In the genomic region with DNA sequence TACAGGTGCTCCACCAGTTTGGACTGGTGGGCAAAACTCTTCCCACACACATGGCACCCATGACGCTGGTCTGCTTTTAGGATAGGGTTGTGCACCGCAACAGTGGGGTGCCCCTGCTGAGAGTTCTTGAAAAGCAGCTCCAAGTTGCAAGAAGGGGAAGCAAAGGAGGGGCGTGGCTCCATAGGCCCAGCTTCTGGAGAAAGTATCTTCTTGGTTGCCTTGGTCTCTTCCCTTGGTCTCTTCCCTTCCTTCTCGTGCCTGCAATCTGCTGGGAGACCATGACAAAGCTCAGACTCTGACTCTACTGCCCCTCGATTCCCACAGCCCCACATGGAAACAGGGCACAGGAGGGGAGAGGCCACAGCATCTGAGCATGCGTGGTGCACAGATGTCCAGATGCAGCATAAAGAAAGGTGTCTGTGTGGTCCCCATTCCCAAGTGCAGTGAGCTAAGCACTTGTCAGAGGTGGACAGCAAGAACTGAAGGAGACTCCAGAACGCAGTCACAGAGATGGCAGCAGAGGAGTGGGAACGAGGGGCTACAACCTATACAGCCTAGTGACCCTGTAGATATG, we compare ENCODE assay signal across 9 mouse cellular contexts. TPM values are rescaled to one million over a fixed set of nuclear protein-coding genes. Genes with fewer than 3 reads are reported as not detected.
DNase-seq lines count a peak whose midpoint lies in the region; ATAC-seq and TF ChIP-seq lines count a peak whose summit lies in the region.
"Had no signal": no experiment of that assay in that cellular context is flagged by ENCODE, and none has a peak within 500 bp of the region (broad histone marks: within the 10 kb centered on the region; RNA-seq: fewer than 3 reads in every experiment).

No protein-coding gene starts in this region.

- H3K79me2 ChIP-seq in liver, adult 2 months (ENCODE audit: control insufficient read depth, insufficient read depth, low read length), result peaks cover 9% of the 10 kb centered on the region; the same call in 1 of the 2 replicates

- no peak overlapping the region for H3K27ac ChIP-seq in liver, adult 2 months (replicated peaks; ENCODE audit: insufficient read depth, low read depth, low read length)
- no peak overlapping the region for H3K27ac ChIP-seq in forebrain, embryonic 12.5 days
- H3K27ac ChIP-seq in liver, embryonic 12.5 days, result no peak overlapping the region
- no peak overlapping the region for H3K27ac ChIP-seq in stomach, embryonic 14.5 days (ENCODE audit: low read length)

- H3K9ac ChIP-seq in liver, adult 2 months (ENCODE audit: low read depth, low read length), result peak overlapping the region; percentile 4
- H3K9ac ChIP-seq in forebrain, embryonic 12.5 days, result peak overlapping the region; percentile 86; the same call in 1 of the 2 replicates
- peak overlapping the region; percentile 80 for H3K9ac ChIP-seq in liver, embryonic 12.5 days
- H3K9ac ChIP-seq in stomach, embryonic 14.5 days (replicated peaks; ENCODE audit: low read depth, low read length), result 0 out of 2 replicates have a peak overlapping the region, but pooled peaks have one; percentile 65

- no peak overlapping the region for H3K4me3 ChIP-seq in liver, adult 2 months (ENCODE audit: insufficient read depth, low read depth, low read length)
- peak overlapping the region; percentile 70 for H3K4me3 ChIP-seq in forebrain, embryonic 12.5 days (replicated peaks)
- peak overlapping the region; percentile 74 for H3K4me3 ChIP-seq in liver, embryonic 12.5 days
- peak overlapping the region; percentile 57 for H3K4me3 ChIP-seq in stomach, embryonic 14.5 days (ENCODE audit: low read depth, low read length)

- no peaks in the 10 kb centered on the region for H3K27me3 ChIP-seq in liver, adult 2 months (ENCODE audit: control insufficient read depth, insufficient read depth, low read length)
- no peaks in the 10 kb centered on the region; the same call in 1 of the 2 replicates for H3K27me3 ChIP-seq in forebrain, embryonic 12.5 days
- H3K27me3 ChIP-seq in liver, embryonic 12.5 days (replicated peaks), result peaks cover 10% of the 10 kb centered on the region
- H3K27me3 ChIP-seq in stomach, embryonic 14.5 days (ENCODE audit: control insufficient read depth, insufficient read depth, low read length), result no peaks in the 10 kb centered on the region

- WGBS in liver, adult 2 months, result 77% methylated on average over 8 of the region's 8 CpGs
- 82% methylated on average over 8 of the region's 8 CpGs for WGBS in forebrain, embryonic 12.5 days
- WGBS in liver, embryonic 12.5 days (ENCODE audit: insufficient replicate concordance), result 71% methylated on average over 8 of the region's 8 CpGs
- WGBS in stomach, embryonic 14.5 days, result 83% methylated on average over 8 of the region's 8 CpGs

- no peak for TF ChIP-seq POLR2A in liver, adult 2 months (IDR thresholded peaks at IDR 0.05; ENCODE audit: extremely low read depth, insufficient read depth, low read length)

- TF ChIP-seq CTCF in liver, adult 2 months (IDR thresholded peaks at IDR 0.05; ENCODE audit: low read depth, low read length), result no peak

- peaks cover 6% of the 10 kb centered on the region for H3K4me1 ChIP-seq in liver, adult 2 months (ENCODE audit: control insufficient read depth, insufficient read depth, low read length)
- peaks cover 15% of the 10 kb centered on the region for H3K4me1 ChIP-seq in forebrain, embryonic 12.5 days
- H3K4me1 ChIP-seq in liver, embryonic 12.5 days, result peaks cover 29% of the 10 kb centered on the region
- H3K4me1 ChIP-seq in stomach, embryonic 14.5 days (ENCODE audit: control insufficient read depth, insufficient read depth, low read length), result peaks cover 5% of the 10 kb centered on the region; the same call in 1 of the 2 replicates

- ATAC-seq in forebrain, embryonic 12.5 days (ENCODE audit: low FRiP score), result no peak
- ATAC-seq in liver, embryonic 12.5 days, result no peak
- no peak for ATAC-seq in stomach, embryonic 14.5 days (ENCODE audit: insufficient number of reproducible peaks, insufficient read depth, low FRiP score, low read depth)

- DNase-seq in liver, adult 2 months (ENCODE audit: extremely low read depth, low read depth, low spot score), result no peak
- DNase-seq in liver (no peak), MN1 (ENCODE audit: low spot score) (no peak)
- no peak for DNase-seq in gastrocnemius, adult 8-10 months (ENCODE audit: low spot score in 2 of 2)
- DNase-seq in frontal cortex, postnatal 10 days (ENCODE audit: low spot score in 2 of 2), result no peak
- DNase-seq: retina, postnatal 1 day had no signal

- H3K4me2 ChIP-seq in forebrain, embryonic 12.5 days, result peak overlapping the region; percentile 79
- H3K4me2 ChIP-seq in liver, embryonic 12.5 days, result peak overlapping the region; percentile 90
- H3K4me2 ChIP-seq in stomach, embryonic 14.5 days (replicated peaks; ENCODE audit: low read depth, low read length), result peak overlapping the region; percentile 48

- no peaks in the 10 kb centered on the region for H3K36me3 ChIP-seq in liver, adult 2 months (ENCODE audit: control insufficient read depth, insufficient read depth, low read length)
- peaks cover 14% of the 10 kb centered on the region for H3K36me3 ChIP-seq in forebrain, embryonic 12.5 days (replicated peaks)
- peaks cover 12% of the 10 kb centered on the region for H3K36me3 ChIP-seq in liver, embryonic 12.5 days
- 0 out of 2 replicates have a peak, but pooled peaks cover 6% of the 10 kb centered on the region for H3K36me3 ChIP-seq in stomach, embryonic 14.5 days (ENCODE audit: control insufficient read depth, insufficient read depth, low read length)

- H3K9me3 ChIP-seq in forebrain, embryonic 12.5 days, result no peaks in the 10 kb centered on the region
- no peaks in the 10 kb centered on the region for H3K9me3 ChIP-seq in liver, embryonic 12.5 days (replicated peaks)
- no peaks in the 10 kb centered on the region for H3K9me3 ChIP-seq in stomach, embryonic 14.5 days (ENCODE audit: control insufficient read depth, low read depth, low read length)

RNA-seq across cellular contexts. Expression of a gene that starts 1.1 kb away (rescaled TPM):
- total RNA-seq in liver, adult 2 months (2014; rRNA removed), result 4.9 and 5.8 TPM in 2 replicates
- polyA plus RNA-seq in liver, adult 2 months (2012; rRNA removed), result 5.4 and 7.7 TPM in 2 replicates
- 5.2 and 5.5 TPM in 2 replicates for polyA plus RNA-seq in forebrain, embryonic 12.5 days (2016; fragmentation: Nextera tagmentation; extraction: Ambion mirVana)
- polyA plus RNA-seq in liver, embryonic 12.5 days (2016; fragmentation: Nextera tagmentation; extraction: Ambion mirVana), result 1.7 and 1.8 TPM in 2 replicates
- 8.0 and 9.7 TPM in 2 replicates for polyA plus RNA-seq in stomach, embryonic 14.5 days (2014; fragmentation: Nextera tagmentation; extraction: Ambion mirVana)
- 1 to 10 TPM; 1.6 to 2.2 (median 1.7) TPM for total RNA-seq in gastrocnemius, adult 8-10 months (2022)

RNA-seq across cellular contexts. Expression of a gene that starts 5.4 kb away (rescaled TPM):
- 2.0 and 2.3 TPM in 2 replicates for total RNA-seq in liver, adult 2 months (2014; rRNA removed)
- 1.6 and 2.0 TPM in 2 replicates for polyA plus RNA-seq in liver, adult 2 months (2012; rRNA removed)
- polyA plus RNA-seq in forebrain, embryonic 12.5 days (2016; fragmentation: Nextera tagmentation; extraction: Ambion mirVana), result 5.2 and 5.6 TPM in 2 replicates
- 2.1 and 2.4 TPM in 2 replicates for polyA plus RNA-seq in liver, embryonic 12.5 days (2016; fragmentation: Nextera tagmentation; extraction: Ambion mirVana)
- 6.7 and 7.1 TPM in 2 replicates for polyA plus RNA-seq in stomach, embryonic 14.5 days (2014; fragmentation: Nextera tagmentation; extraction: Ambion mirVana)
- total RNA-seq in gastrocnemius, adult 8-10 months (2022), result 1 to 10 TPM; 1.5 to 2.5 (median 2.1) TPM

RNA-seq across cellular contexts. Expression of a gene that starts 14.3 kb away (rescaled TPM):
- total RNA-seq in liver, adult 2 months (2014; rRNA removed), result 1.8 and 2.5 TPM in 2 replicates
- 1.3 and 1.8 TPM in 2 replicates for polyA plus RNA-seq in liver, adult 2 months (2012; rRNA removed)
- 5.3 and 6.4 TPM in 2 replicates for polyA plus RNA-seq in forebrain, embryonic 12.5 days (2016; fragmentation: Nextera tagmentation; extraction: Ambion mirVana)
- 2.4 and 2.5 TPM in 2 replicates for polyA plus RNA-seq in liver, embryonic 12.5 days (2016; fragmentation: Nextera tagmentation; extraction: Ambion mirVana)
- 10.3 and 12.0 TPM in 2 replicates for polyA plus RNA-seq in stomach, embryonic 14.5 days (2014; fragmentation: Nextera tagmentation; extraction: Ambion mirVana)
- total RNA-seq in gastrocnemius, adult 8-10 months (2022), result 1 to 10 TPM; 1.4 to 2.3 (median 1.9) TPM

RNA-seq across cellular contexts. Expression of a gene that starts 16.5 kb away (rescaled TPM):
- total RNA-seq in liver, adult 2 months (2014; rRNA removed), result 3.6 and 3.7 TPM in 2 replicates
- 3.0 and 4.0 TPM in 2 replicates for polyA plus RNA-seq in liver, adult 2 months (2012; rRNA removed)
- polyA plus RNA-seq in forebrain, embryonic 12.5 days (2016; fragmentation: Nextera tagmentation; extraction: Ambion mirVana), result 6.9 and 9.1 TPM in 2 replicates
- 3.9 and 4.1 TPM in 2 replicates for polyA plus RNA-seq in liver, embryonic 12.5 days (2016; fragmentation: Nextera tagmentation; extraction: Ambion mirVana)
- polyA plus RNA-seq in stomach, embryonic 14.5 days (2014; fragmentation: Nextera tagmentation; extraction: Ambion mirVana), result 8.1 and 9.4 TPM in 2 replicates
- 1 to 10 TPM; 3.0 to 3.4 (median 3.1) TPM for total RNA-seq in gastrocnemius, adult 8-10 months (2022)

RNA-seq across cellular contexts. Expression of a gene that starts 29.5 kb away (rescaled TPM):
- 2.9 and 3.0 TPM in 2 replicates for total RNA-seq in liver, adult 2 months (2014; rRNA removed)
- 8.5 and 9.4 TPM in 2 replicates for polyA plus RNA-seq in liver, adult 2 months (2012; rRNA removed)
- 32.3 and 36.4 TPM in 2 replicates for polyA plus RNA-seq in forebrain, embryonic 12.5 days (2016; fragmentation: Nextera tagmentation; extraction: Ambion mirVana)
- polyA plus RNA-seq in liver, embryonic 12.5 days (2016; fragmentation: Nextera tagmentation; extraction: Ambion mirVana), result 11.0 and 11.6 TPM in 2 replicates
- polyA plus RNA-seq in stomach, embryonic 14.5 days (2014; fragmentation: Nextera tagmentation; extraction: Ambion mirVana), result 25.0 and 26.3 TPM in 2 replicates
- total RNA-seq in gastrocnemius, adult 8-10 months (2022), result 1 to 10 TPM; 1.3 to 3.4 (median 2.2) TPM

Comparison
In these comparisons a context has a peak if more than half of its experiments do, and no peak if none do; other contexts are left out.
1. H3K9ac ChIP-seq: peak in every context shown above with its lines; median percentile 86 in forebrain, embryonic 12.5 days; 80 in liver, embryonic 12.5 days; 65 in stomach, embryonic 14.5 days; 4 in liver, adult 2 months.